Mouse (Mus musculus) thymus, postnatal 36 days (tissue): ENCODE measurements around the gene Txn1.

ENCODE experiments used
- DNase-seq, 2 experiments: peaks; one replicate each; pipeline ENCODE4 v3.0.0; 2022; ENCODE audit warnings: mixed read lengths in 2 of 2

Gene Txn1

GRCm38 (mm10) chr4:57956029-57956960 is at the start of gene Txn1:
Txn1 (minus strand) TSS chr4:57956411.
- peak; percentile 94 to 96 for DNase-seq

GRCm38 (mm10) chr4:58003501-58003900 is 47.3 kb upstream of the Txn1 start:
- DNase-seq: no peak

GRCm38 (mm10) chr4:57991425-57991824 is 35.2 kb upstream of the Txn1 start:
- DNase-seq: no peak

- DNase-seq: no peak
Observed at GRCm38 (mm10) chr4:57974400-57975117, 18.3 kb upstream of the Txn1 start.

GRCm38 (mm10) chr4:57973592-57974268 is 17.5 kb upstream of the Txn1 start:
- no peak for DNase-seq

- DNase-seq: no peak
Observed at GRCm38 (mm10) chr4:57970285-57970684, 14.1 kb upstream of the Txn1 start.

GRCm38 (mm10) chr4:57967195-57967594 is 11.0 kb upstream of the Txn1 start:
- no peak for DNase-seq

- DNase-seq: no peak
Observed at GRCm38 (mm10) chr4:57965516-57965915, 9.3 kb upstream of the Txn1 start.

- DNase-seq: no peak
Observed at GRCm38 (mm10) chr4:57964143-57964542, 7.9 kb upstream of the Txn1 start.

GRCm38 (mm10) chr4:57959056-57959455 is 2.8 kb upstream of the Txn1 start:
- DNase-seq: no peak

GRCm38 (mm10) chr4:57958098-57958497 is 1.9 kb upstream of the Txn1 start:
- DNase-seq: peak; percentile 57 to 69

GRCm38 (mm10) chr4:57957200-57958085 is 1.2 kb upstream of the Txn1 start:
- no peak for DNase-seq

GRCm38 (mm10) chr4:57955544-57955958 is 660 bp downstream of the Txn1 start:
- DNase-seq: peak; percentile 57 to 72

- DNase-seq: no peak
Observed at GRCm38 (mm10) chr4:57954991-57955390, 1.2 kb downstream of the Txn1 start.

GRCm38 (mm10) chr4:57954580-57954979 is 1.6 kb downstream of the Txn1 start:
- no peak for DNase-seq

GRCm38 (mm10) chr4:57953796-57954195 is 2.4 kb downstream of the Txn1 start:
- DNase-seq: no peak

GRCm38 (mm10) chr4:57952891-57953290 is 3.3 kb downstream of the Txn1 start:
- no peak for DNase-seq

- DNase-seq: no peak
Observed at GRCm38 (mm10) chr4:57952416-57952815, 3.8 kb downstream of the Txn1 start.

- no peak for DNase-seq
Observed at GRCm38 (mm10) chr4:57949866-57950265, 6.3 kb downstream of the Txn1 start.

GRCm38 (mm10) chr4:57947476-57947875 is 8.7 kb downstream of the Txn1 start:
- DNase-seq: no peak

GRCm38 (mm10) chr4:57947036-57947435 is 9.2 kb downstream of the Txn1 start:
- DNase-seq: no peak

- no peak for DNase-seq
Observed at GRCm38 (mm10) chr4:57942892-57943291, 13.3 kb downstream of the Txn1 start.
